Mouse (Mus musculus) heart, embryonic 16.5 days (tissue): ENCODE measurements around the gene Ints6. TPM values are rescaled to one million over a fixed set of nuclear protein-coding genes. Genes with fewer than 3 reads are reported as not detected.

ENCODE experiments used
- ATAC-seq: fragments of 200-750 bp; cut with Nextera tagmentation; replicated peaks from 2 replicates; pipeline ENCODE4 v1.8.0; 2017; ENCODE audit warnings: moderate number of reproducible peaks; ENCODE audit not compliant: insufficient read depth, low FRiP score; ENCODE audit errors: extremely low read depth
- H3K27ac ChIP-seq: fragments of 300-500 bp; sonication (generic); 2 replicates; pipeline ENCODE4 v1.5.1; 2014; ENCODE audit warnings: mild to moderate bottlenecking, low read length, control low read depth, moderate library complexity
- H3K27me3 ChIP-seq: fragments of 300-500 bp; sonication (generic); 2 replicates; pipeline ENCODE4 v1.6.1; 2014; ENCODE audit warnings: low read length, mixed read lengths; ENCODE audit not compliant: control insufficient read depth, insufficient read depth
- H3K36me3 ChIP-seq: fragments of 300-500 bp; sonication (generic); 2 replicates; pipeline ENCODE4 v1.6.1; 2014; ENCODE audit not compliant: control insufficient read depth, insufficient read depth
- H3K4me1 ChIP-seq: fragments of 300-500 bp; sonication (generic); 2 replicates; pipeline ENCODE4 v1.6.1; 2014; ENCODE audit warnings: low read length, mixed read lengths; ENCODE audit not compliant: control insufficient read depth, insufficient read depth
- H3K4me2 ChIP-seq: fragments of 300-500 bp; sonication (generic); 2 replicates; pipeline ENCODE4 v1.6.1; 2014; ENCODE audit warnings: low read depth, mild to moderate bottlenecking, control low read depth, low read length
- H3K4me3 ChIP-seq: fragments of 300-500 bp; sonication (generic); 2 replicates; pipeline ENCODE4 v1.5.1; 2014; ENCODE audit warnings: mild to moderate bottlenecking, control low read depth, low read length
- H3K9ac ChIP-seq: fragments of 300-500 bp; sonication (generic); 2 replicates; pipeline ENCODE4 v1.6.1; 2014; ENCODE audit warnings: low read length, control low read depth
- H3K9me3 ChIP-seq: fragments of 300-500 bp; sonication (generic); replicated peaks from 2 replicates; pipeline ENCODE4 v1.6.1; 2016; ENCODE audit warnings: low read length; ENCODE audit not compliant: control insufficient read depth
- WGBS: fragments of 180-500 bp; shearing (Covaris S2); extraction: QIAGEN DNeasy Blood & Tissue Kit; methylation state at CpG from one replicate; pipeline ENCODE4 v1.1.7; 2014; 5-methylcytosine and 5-hydroxymethylcytosine counted together
- polyA plus RNA-seq: library from polyadenylated mRNA; unstranded; fragments of >200 nt; fragmentation: Nextera tagmentation; extraction: Ambion mirVana; gene quantifications from 2 replicates; pipeline ENCODE4 v1.2.1, GENCODE M21; 2015

The Ints6 gene
- polyA plus RNA-seq, 1 experiment from 2014 or later: 15.6 TPM

GRCm38 (mm10) chr14:62780520-62781316 lies 19.7 kb upstream of the Ints6 start:
- WGBS: 45% methylated on average over 9 of the region's 9 CpGs
- H3K9ac ChIP-seq: no peak overlapping the region
- H3K4me1 ChIP-seq: peaks cover 4% of the 10 kb centered on the region
- no peak overlapping the region for H3K4me2 ChIP-seq
- ATAC-seq: no peak
- H3K27me3 ChIP-seq: no peaks in the 10 kb centered on the region
- no peaks in the 10 kb centered on the region for H3K36me3 ChIP-seq
- H3K27ac ChIP-seq: no peak overlapping the region
- no peak overlapping the region for H3K4me3 ChIP-seq
- no peaks in the 10 kb centered on the region for H3K9me3 ChIP-seq

- Histone ChIP-seq H3K36me3 (no peaks in the 10 kb centered on the region), H3K27ac (no peak overlapping the region), H3K4me3 (no peak overlapping the region), H3K27me3 (no peaks in the 10 kb centered on the region), H3K9ac (no peak overlapping the region), H3K4me2 (no peak overlapping the region), H3K9me3 (no peaks in the 10 kb centered on the region), H3K4me1 (peaks cover 4% of the 10 kb centered on the region)
- no peak for ATAC-seq
- 90% methylated on average over 9 of the region's 9 CpGs for WGBS
Observed at GRCm38 (mm10) chr14:62778095-62778494, 17.1 kb upstream of the Ints6 start.

- Histone ChIP-seq H3K4me1 (no peaks in the 10 kb centered on the region), H3K4me2 (no peak overlapping the region), H3K27me3 (no peaks in the 10 kb centered on the region), H3K9ac (no peak overlapping the region), H3K9me3 (no peaks in the 10 kb centered on the region), H3K36me3 (no peaks in the 10 kb centered on the region), H3K27ac (no peak overlapping the region), H3K4me3 (no peak overlapping the region)
- WGBS: 78% methylated on average over 3 of the region's 3 CpGs
- no peak for ATAC-seq
Observed at GRCm38 (mm10) chr14:62775034-62775433, 14.1 kb upstream of the Ints6 start.

- Histone ChIP-seq H3K27me3 (no peaks in the 10 kb centered on the region), H3K36me3 (no peaks in the 10 kb centered on the region), H3K9ac (no peak overlapping the region), H3K4me2 (no peak overlapping the region), H3K4me3 (no peak overlapping the region), H3K9me3 (no peaks in the 10 kb centered on the region), H3K4me1 (no peaks in the 10 kb centered on the region), H3K27ac (no peak overlapping the region)
- 89% methylated on average over 3 of the region's 3 CpGs for WGBS
- no peak for ATAC-seq
Observed at GRCm38 (mm10) chr14:62774246-62774645, 13.3 kb upstream of the Ints6 start.

- H3K4me1 ChIP-seq: no peaks in the 10 kb centered on the region
- no peak overlapping the region for H3K9ac ChIP-seq
- H3K36me3 ChIP-seq: no peaks in the 10 kb centered on the region
- no peak for ATAC-seq
- no peak overlapping the region for H3K4me2 ChIP-seq
- no peaks in the 10 kb centered on the region for H3K9me3 ChIP-seq
- no peak overlapping the region for H3K27ac ChIP-seq
- no peaks in the 10 kb centered on the region for H3K27me3 ChIP-seq
- H3K4me3 ChIP-seq: no peak overlapping the region
- WGBS: 78% methylated on average over 6 of the region's 6 CpGs
Observed at GRCm38 (mm10) chr14:62773766-62774165, 12.8 kb upstream of the Ints6 start.

- peaks cover 4% of the 10 kb centered on the region; the same call in 1 of the 2 replicates for H3K4me1 ChIP-seq
- no peak overlapping the region for H3K4me2 ChIP-seq
- H3K27me3 ChIP-seq: no peaks in the 10 kb centered on the region
- no peak overlapping the region for H3K4me3 ChIP-seq
- no peaks in the 10 kb centered on the region for H3K9me3 ChIP-seq
- H3K9ac ChIP-seq: no peak overlapping the region
- WGBS: 66% methylated on average over 2 of the region's 2 CpGs
- ATAC-seq: no peak
- H3K36me3 ChIP-seq: no peaks in the 10 kb centered on the region
- H3K27ac ChIP-seq: no peak overlapping the region
Observed at GRCm38 (mm10) chr14:62765398-62765797, 4.4 kb upstream of the Ints6 start.

- no peak overlapping the region for H3K4me3 ChIP-seq
- no peaks in the 10 kb centered on the region for H3K36me3 ChIP-seq
- 70% methylated on average over 5 of the region's 5 CpGs for WGBS
- H3K9ac ChIP-seq: no peak overlapping the region
- H3K27me3 ChIP-seq: no peaks in the 10 kb centered on the region
- H3K9me3 ChIP-seq: no peaks in the 10 kb centered on the region
- H3K4me1 ChIP-seq: peaks cover 5% of the 10 kb centered on the region; the same call in 1 of the 2 replicates
- H3K27ac ChIP-seq: no peak overlapping the region
- no peak overlapping the region for H3K4me2 ChIP-seq
- no peak for ATAC-seq
Observed at GRCm38 (mm10) chr14:62764371-62764770, 3.4 kb upstream of the Ints6 start.

- peak overlapping the region; percentile 89 for H3K9ac ChIP-seq
- H3K36me3 ChIP-seq: 0 out of 2 replicates have a peak, but pooled peaks cover 4% of the 10 kb centered on the region
- WGBS: 3% methylated on average over 11 of the region's 11 CpGs
- peaks cover 6% of the 10 kb centered on the region; the same call in 1 of the 2 replicates for H3K4me1 ChIP-seq
- no peaks in the 10 kb centered on the region for H3K9me3 ChIP-seq
- peak overlapping the region; percentile 61 for H3K4me3 ChIP-seq
- ATAC-seq: no peak
- no peaks in the 10 kb centered on the region for H3K27me3 ChIP-seq
- peak overlapping the region; percentile 94 for H3K27ac ChIP-seq
- H3K4me2 ChIP-seq: peak overlapping the region; percentile 87
Observed at GRCm38 (mm10) chr14:62761943-62762342, 974 bp upstream of the Ints6 start.

GRCm38 (mm10) chr14:62760321-62761035 lies 491 bp downstream of the Ints6 start:
- WGBS: under 1% methylated on average over 64 of the region's 68 CpGs
- H3K4me1 ChIP-seq: peaks cover 6% of the 10 kb centered on the region; the same call in 1 of the 2 replicates
- H3K4me2 ChIP-seq: peak overlapping the region; percentile 71
- peak overlapping the region; percentile 100 for H3K9ac ChIP-seq
- no peaks in the 10 kb centered on the region for H3K9me3 ChIP-seq
- ATAC-seq: peak; percentile 16; the same call in 1 of the 2 replicates
- H3K4me3 ChIP-seq: peak overlapping the region; percentile 99
- H3K27ac ChIP-seq: peak overlapping the region; percentile 99
- no peaks in the 10 kb centered on the region for H3K27me3 ChIP-seq
- peaks cover 6% of the 10 kb centered on the region; the same call in 1 of the 2 replicates for H3K36me3 ChIP-seq
